In genomic region chr16:24442500-24443122, GRCm38 (mm10) we compare ENCODE assay signal across 13 mouse cellular contexts. TPM values are rescaled to one million over a fixed set of nuclear protein-coding genes. Genes with fewer than 3 reads are reported as not detected.
DNase-seq lines count a peak whose midpoint lies in the region; ATAC-seq lines count a peak whose summit lies in the region.
"Had no signal": no experiment of that assay in that cellular context is flagged by ENCODE, and none has a peak within 500 bp of the region (broad histone marks: within the 10 kb centered on the region; RNA-seq: fewer than 3 reads in every experiment).

No protein-coding gene starts in this region.

- H3K9ac ChIP-seq in heart, embryonic 14.5 days (ENCODE audit: low read length) = peak overlapping the region; percentile 31; the same call in 1 of the 2 replicates
- H3K9ac ChIP-seq in lung, embryonic 15.5 days = no peak overlapping the region
- H3K9ac ChIP-seq in embryonic facial prominence, embryonic 14.5 days (ENCODE audit: low read depth, low read length) = no peak overlapping the region
- H3K9ac ChIP-seq in stomach, embryonic 15.5 days = no peak overlapping the region
- H3K9ac ChIP-seq: hindbrain, embryonic 14.5 days had no signal

- H3K4me1 ChIP-seq in heart, embryonic 14.5 days (ENCODE audit: control insufficient read depth in 2 of 2, insufficient read depth in 2 of 2, low read length in 2 of 2) = peaks cover 24 to 63% of the 10 kb centered on the region in 2 experiments
- H3K4me1 ChIP-seq in lung, embryonic 15.5 days = peaks cover 47% of the 10 kb centered on the region
- H3K4me1 ChIP-seq in embryonic facial prominence, embryonic 14.5 days (ENCODE audit: control insufficient read depth, insufficient read depth, low read length) = peaks cover 27% of the 10 kb centered on the region
- H3K4me1 ChIP-seq in stomach, embryonic 15.5 days = peaks cover 25% of the 10 kb centered on the region; the same call in 1 of the 2 replicates

- no peak overlapping the region for H3K4me3 ChIP-seq in heart, embryonic 14.5 days (ENCODE audit: control insufficient read depth in 1 of 2, insufficient read depth in 1 of 2, low read depth in 1 of 2, low read length in 2 of 2)
- no peak overlapping the region for H3K4me3 ChIP-seq in lung, embryonic 15.5 days
- no peak overlapping the region for H3K4me3 ChIP-seq in embryonic facial prominence, embryonic 14.5 days (ENCODE audit: low read depth, low read length)
- H3K4me3 ChIP-seq in stomach, embryonic 15.5 days (replicated peaks) = no peak overlapping the region
- H3K4me3 ChIP-seq: megakaryocyte, embryonic 14.5 days had no signal

- H3K9me3 ChIP-seq in heart, embryonic 14.5 days (ENCODE audit: control insufficient read depth, low read length) = no peaks in the 10 kb centered on the region
- no peaks in the 10 kb centered on the region for H3K9me3 ChIP-seq in lung, embryonic 15.5 days
- H3K9me3 ChIP-seq in embryonic facial prominence, embryonic 14.5 days (ENCODE audit: control insufficient read depth, low read length) = no peaks in the 10 kb centered on the region
- no peaks in the 10 kb centered on the region for H3K9me3 ChIP-seq in stomach, embryonic 15.5 days
- H3K9me3 ChIP-seq: megakaryocyte, embryonic 14.5 days had no signal

- ATAC-seq in heart, embryonic 14.5 days (ENCODE audit: insufficient number of reproducible peaks, insufficient read depth, low FRiP score, low read depth) = no peak
- no peak for ATAC-seq in lung, embryonic 15.5 days (ENCODE audit: borderline replicate concordance, extremely low read depth, low FRiP score, low TSS enrichment)
- ATAC-seq in embryonic facial prominence, embryonic 14.5 days (ENCODE audit: low read depth) = peak; percentile 51
- no peak for ATAC-seq in stomach, embryonic 15.5 days (ENCODE audit: insufficient read depth, low FRiP score, low read depth)

- H3K36me3 ChIP-seq in heart, embryonic 14.5 days (ENCODE audit: control insufficient read depth, insufficient read depth, low read length) = peaks cover 23% of the 10 kb centered on the region
- H3K36me3 ChIP-seq in lung, embryonic 15.5 days = no peaks in the 10 kb centered on the region
- peaks cover 5% of the 10 kb centered on the region; the same call in 1 of the 2 replicates for H3K36me3 ChIP-seq in embryonic facial prominence, embryonic 14.5 days (ENCODE audit: control insufficient read depth, insufficient read depth, low read length)
- no peaks in the 10 kb centered on the region for H3K36me3 ChIP-seq in stomach, embryonic 15.5 days

- H3K27me3 ChIP-seq in heart, embryonic 14.5 days (ENCODE audit: control insufficient read depth, insufficient read depth, low read length) = no peaks in the 10 kb centered on the region
- H3K27me3 ChIP-seq in lung, embryonic 15.5 days = no peaks in the 10 kb centered on the region
- no peaks in the 10 kb centered on the region for H3K27me3 ChIP-seq in embryonic facial prominence, embryonic 14.5 days (replicated peaks; ENCODE audit: control insufficient read depth, insufficient read depth, low read length)
- H3K27me3 ChIP-seq in stomach, embryonic 15.5 days (replicated peaks) = no peaks in the 10 kb centered on the region
- H3K27me3 ChIP-seq: CH12.LX had no signal

- 52% methylated on average over 5 of the region's 5 CpGs for WGBS in heart, embryonic 14.5 days
- WGBS in lung, embryonic 15.5 days = 33% methylated on average over 5 of the region's 5 CpGs
- WGBS in embryonic facial prominence, embryonic 14.5 days = 38% methylated on average over 5 of the region's 5 CpGs
- WGBS in stomach, embryonic 15.5 days = 25% methylated on average over 5 of the region's 5 CpGs

- H3K27ac ChIP-seq in heart, embryonic 14.5 days (replicated peaks in 1 of 2; ENCODE audit: control insufficient read depth in 1 of 2, insufficient read depth in 1 of 2, low read depth in 2 of 2, low read length in 2 of 2) = peak overlapping the region in 1 of 2 experiments; percentile 61; a peak in 2 of 4 replicates
- peak overlapping the region; percentile 52 for H3K27ac ChIP-seq in lung, embryonic 15.5 days
- H3K27ac ChIP-seq in embryonic facial prominence, embryonic 14.5 days (replicated peaks; ENCODE audit: low read depth, low read length) = peak overlapping the region; percentile 70
- H3K27ac ChIP-seq in stomach, embryonic 15.5 days = peak overlapping the region; percentile 48
- H3K27ac ChIP-seq: hindbrain, embryonic 14.5 days had no signal

- no peak overlapping the region for H3K4me2 ChIP-seq in heart, embryonic 14.5 days (ENCODE audit: low read length)
- no peak overlapping the region for H3K4me2 ChIP-seq in lung, embryonic 15.5 days
- peak overlapping the region; percentile 5; the same call in 1 of the 2 replicates for H3K4me2 ChIP-seq in embryonic facial prominence, embryonic 14.5 days (ENCODE audit: low read depth, low read length)
- H3K4me2 ChIP-seq in stomach, embryonic 15.5 days = no peak overlapping the region
- H3K4me2 ChIP-seq: hindbrain, embryonic 14.5 days had no signal

- no peak for DNase-seq in heart, adult 9 months (ENCODE audit: low spot score in 2 of 2)
- DNase-seq in lung, postnatal 36 days = no peak
- no peak for DNase-seq in embryonic facial prominence, embryonic 14.5 days (ENCODE audit: low spot score)
- DNase-seq in cerebellum, adult 18-20 months = no peak
- DNase-seq: cerebellum, postnatal 36 days; liver; right cerebral cortex, postnatal 25 days had no signal

RNA-seq across cellular contexts. Expression of gene Lpp, which starts 49.3 kb away (rescaled TPM):
- polyA plus RNA-seq in heart, embryonic 14.5 days (2014; fragmentation: Nextera tagmentation; extraction: Ambion mirVana) = 46.6 and 53.0 TPM in 2 replicates
- 61.5 and 65.4 TPM in 2 replicates for polyA plus RNA-seq in lung, embryonic 15.5 days (2015; fragmentation: Nextera tagmentation; extraction: Ambion mirVana)
- polyA plus RNA-seq in embryonic facial prominence, embryonic 14.5 days (2014; fragmentation: Nextera tagmentation; extraction: Ambion mirVana) = 42.7 and 43.1 TPM in 2 replicates
- polyA plus RNA-seq in stomach, embryonic 15.5 days (2015; fragmentation: Nextera tagmentation; extraction: Ambion mirVana) = 69.5 and 73.3 TPM in 2 replicates
